Mouse (Mus musculus) lung, postnatal 0 days (tissue): ENCODE results near the gene Adcyap1r1.

Source experiments
- CTCF ChIP-seq: IDR thresholded peaks from 2 replicates; pipeline ENCODE4 v1.5.1; 2016; ENCODE audit warnings: antibody characterized with exemption, mild to moderate bottlenecking
- EP300 ChIP-seq: IDR thresholded peaks from 2 replicates; pipeline ENCODE4 v1.6.1; 2016; ENCODE audit warnings: antibody characterized with exemption, mild to moderate bottlenecking, control low read depth

GRCm38 (mm10) chr6:55403411-55404309 lies 48.1 kb upstream of the Adcyap1r1 start:
- TF ChIP-seq EP300 (no peak), CTCF (no peak)
